Mouse (Mus musculus) megakaryocyte, embryonic 14.5 days (primary cell): ENCODE measurements around the gene Gdap1l1.

Experiments used
- FLI1 ChIP-seq: IDR thresholded peaks from 2 replicates; pipeline ENCODE4 v1.6.1; 2012; ENCODE audit warnings: low read length, inconsistent platforms, mixed read lengths
- GATA1 ChIP-seq: IDR thresholded peaks from 3 replicates; pipeline ENCODE4 v1.6.1; 2012; ENCODE audit warnings: mixed read lengths, low read length, inconsistent platforms, borderline replicate concordance

DNA sequence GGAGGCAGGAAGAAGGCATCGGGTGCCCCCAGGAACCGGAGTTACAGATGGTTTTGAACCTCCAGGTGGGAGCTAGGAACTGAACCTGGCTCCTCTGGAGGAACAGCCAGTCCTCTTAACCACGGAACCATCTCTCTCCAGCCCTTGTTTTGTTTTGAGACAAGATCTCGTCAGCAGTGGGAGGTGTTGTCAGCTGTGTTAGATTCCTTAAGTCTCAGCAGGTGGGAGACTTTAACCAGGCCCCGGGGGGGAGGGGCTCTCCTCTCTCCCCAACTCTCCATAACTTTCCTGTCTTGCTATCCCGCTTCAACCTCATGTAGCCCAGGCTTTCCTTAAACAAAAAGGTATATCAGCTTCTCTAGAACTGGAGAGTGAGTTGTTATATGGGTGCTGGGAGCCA lies 56.2 kb downstream of the Gdap1l1 start:
- no peak for TF ChIP-seq GATA1
- TF ChIP-seq FLI1, result no peak
